Mouse (Mus musculus): ENCODE data around the gene Srrd. TPM values are rescaled to one million over a fixed set of nuclear protein-coding genes. Genes with fewer than 3 reads are reported as not detected.

Gene Srrd
- total RNA-seq, 2 experiments from 2014 or later: 3.2 to 3.3 TPM

DNA sequence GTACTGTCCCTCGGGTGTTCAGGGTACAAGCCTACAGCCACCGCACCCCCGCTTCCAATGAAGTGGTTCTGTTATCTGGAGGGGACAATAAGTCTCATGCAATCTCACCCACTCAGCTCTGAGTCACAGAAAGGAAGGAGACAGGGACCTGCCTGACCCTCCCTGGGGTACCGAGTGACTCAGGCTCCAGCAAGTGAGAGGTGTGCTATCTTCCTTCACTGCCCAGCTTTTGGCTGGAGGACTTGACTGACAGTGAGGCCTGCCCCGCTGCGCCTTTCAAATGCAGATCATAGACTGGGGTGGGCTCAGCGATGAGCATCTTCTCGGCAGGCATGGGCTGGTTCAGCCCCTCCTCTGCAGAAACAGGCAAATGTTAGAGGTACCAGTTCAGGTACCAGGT lies 47.7 kb downstream of the Srrd start:
- intact Hi-C loops (cut with DNase I; ENCODE audit: low total_unique reads): no loop called here
- DNase-seq: no peak

DNA sequence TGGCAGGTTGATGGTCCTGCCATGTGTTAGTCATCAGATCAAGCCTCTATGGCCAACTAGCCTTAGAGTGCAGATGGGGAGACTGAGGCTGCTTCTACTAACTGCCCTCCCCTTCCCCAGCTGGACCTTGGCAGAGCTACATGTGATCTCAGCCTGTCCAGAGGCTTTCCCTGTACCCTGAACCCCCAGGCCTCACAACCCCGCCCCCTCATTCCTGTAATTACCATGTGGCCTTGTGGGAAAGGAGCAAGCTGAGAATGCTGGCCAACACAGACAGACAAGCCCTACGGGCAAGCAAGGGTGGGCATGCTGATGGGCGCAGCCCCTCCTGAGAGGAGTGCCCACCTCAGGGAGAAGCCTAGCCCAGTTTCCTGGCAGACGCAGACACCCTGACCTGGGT lies 48.1 kb downstream of the Srrd start:
- intact Hi-C loops (cut with DNase I; ENCODE audit: low total_unique reads): no loop called here
- no peak for DNase-seq

DNA sequence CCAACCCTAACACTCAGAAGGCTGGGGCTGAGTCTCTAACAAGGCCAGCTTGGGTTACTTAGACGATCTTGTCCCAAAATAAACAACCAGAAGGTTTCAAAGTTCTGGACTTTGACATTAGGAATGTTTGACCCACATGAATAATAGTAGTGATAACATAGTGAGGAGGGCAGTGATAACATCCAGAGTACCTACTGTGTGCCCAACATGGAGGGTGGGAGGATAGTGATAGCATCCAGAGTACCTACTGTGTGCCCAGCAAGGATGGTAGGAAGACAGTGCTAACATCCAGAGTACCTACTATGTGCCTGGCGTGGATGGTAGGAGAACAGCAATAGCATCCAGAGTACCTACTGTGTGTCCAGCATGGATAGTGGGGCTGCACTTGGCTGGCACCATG lies 49.0 kb downstream of the Srrd start:
- intact Hi-C loops (cut with DNase I; ENCODE audit: low total_unique reads): no loop called here
- DNase-seq: no peak

DNA sequence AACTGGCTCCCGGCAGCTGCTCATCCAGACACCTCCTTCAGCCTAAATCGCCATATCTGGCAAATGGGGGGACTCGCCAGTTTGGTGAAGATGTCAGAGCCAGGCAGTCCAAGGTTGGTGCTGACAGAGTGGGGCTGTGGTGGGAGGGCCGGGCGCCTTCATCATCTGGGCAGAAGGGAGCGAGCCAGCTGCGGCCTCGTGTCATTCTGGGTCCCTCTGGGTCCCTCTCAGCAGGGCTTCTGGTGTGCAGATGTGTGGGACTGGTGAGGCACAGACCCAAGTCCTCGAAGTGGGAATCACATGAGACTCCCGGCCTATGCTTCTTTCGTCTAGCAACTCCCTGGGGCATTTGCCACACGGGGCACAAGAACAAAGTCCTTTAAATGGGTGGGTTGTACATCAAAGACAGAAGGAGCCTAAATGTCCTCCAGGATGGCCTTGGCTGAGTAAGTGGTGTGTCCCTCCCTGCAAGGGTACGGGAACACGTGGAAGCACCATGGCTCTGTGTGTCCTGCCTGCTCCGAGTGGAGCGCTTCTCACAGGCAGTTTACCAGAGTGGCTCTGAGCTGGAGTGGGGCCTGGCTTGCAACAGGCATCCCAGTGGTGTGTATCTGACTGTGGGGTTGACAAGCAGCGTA lies 50.4 kb downstream of the Srrd start:
- no peak for DNase-seq
- intact Hi-C loops (cut with DNase I; ENCODE audit: low total_unique reads): no loop called here

DNA sequence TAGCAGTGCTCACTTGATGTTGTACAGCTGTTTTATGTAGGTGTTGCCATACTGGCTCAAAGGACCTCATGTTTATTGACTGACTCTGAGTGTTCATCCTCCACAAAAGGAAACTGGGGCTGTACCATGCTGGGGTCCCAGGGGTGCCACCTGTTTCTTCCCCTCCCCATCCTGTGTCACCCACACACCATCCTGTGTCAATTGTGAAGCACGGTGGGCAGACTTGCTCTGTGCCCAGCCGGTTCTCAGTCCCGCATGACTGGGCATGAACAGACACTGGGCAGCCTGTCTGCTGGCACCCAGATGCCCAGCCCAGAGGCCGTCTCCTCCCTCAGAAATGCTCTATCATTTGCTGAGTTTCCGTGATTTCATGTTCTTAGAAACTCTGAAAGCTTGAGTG lies 51.0 kb downstream of the Srrd start:
- DNase-seq: no peak
- intact Hi-C loops (cut with DNase I; ENCODE audit: low total_unique reads): no loop called here

DNA sequence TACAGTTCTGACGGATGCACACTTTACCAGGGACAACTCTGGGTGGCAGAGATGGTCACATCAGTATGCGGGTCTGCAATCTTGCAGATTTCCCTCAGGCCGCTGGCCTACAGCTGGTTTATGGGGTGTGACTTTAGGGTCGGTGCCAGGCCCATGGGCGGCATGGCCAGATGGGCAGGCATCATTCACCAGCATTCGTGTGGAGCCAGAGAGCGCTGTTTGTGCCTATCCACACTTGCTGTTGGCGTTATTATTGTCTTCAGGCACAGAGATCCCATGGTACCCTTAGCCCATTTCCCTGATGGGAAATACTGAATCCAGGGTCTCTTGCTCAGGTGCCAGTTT lies 52.3 kb downstream of the Srrd start:
- intact Hi-C loops (cut with DNase I; ENCODE audit: low total_unique reads): no loop called here
- peak; percentile 61 for DNase-seq

DNA sequence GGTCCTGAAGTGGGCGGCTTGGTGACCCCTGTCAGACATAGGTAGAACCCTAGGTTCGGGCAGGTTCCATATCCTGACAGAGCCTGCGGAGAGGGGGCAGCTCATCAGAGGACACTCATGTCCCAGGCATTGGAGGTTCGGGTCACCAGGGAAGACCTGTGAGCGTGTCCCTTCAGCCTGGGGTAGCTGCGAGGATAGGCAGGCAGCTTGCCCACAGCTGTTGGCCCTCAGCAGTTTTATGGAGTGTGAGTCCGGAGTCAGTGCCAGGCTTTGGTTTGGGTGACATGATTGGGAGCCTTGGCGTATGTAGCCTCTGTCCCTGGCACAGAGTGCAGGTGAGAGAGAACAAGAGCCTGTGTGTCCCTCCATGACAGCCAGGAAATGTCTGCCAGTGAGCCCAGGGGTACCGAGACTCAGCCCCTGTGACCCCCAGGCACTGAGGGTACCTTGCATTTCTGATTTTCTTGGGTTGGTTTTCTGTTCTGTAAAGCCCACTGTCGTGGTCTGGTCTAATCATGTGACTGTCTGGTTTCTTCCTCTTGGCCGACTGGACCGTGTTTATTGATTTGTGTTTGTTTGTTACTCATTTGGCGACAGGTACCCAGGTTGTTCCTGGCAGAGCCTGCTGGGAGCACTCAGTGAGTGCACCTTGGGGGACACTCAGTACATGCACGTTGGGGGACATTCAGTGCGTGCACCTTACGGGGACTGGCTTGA lies 52.9 kb downstream of the Srrd start:
- DNase-seq: peak; percentile 78
- intact Hi-C loops (cut with DNase I; ENCODE audit: low total_unique reads): no loop called here

DNA sequence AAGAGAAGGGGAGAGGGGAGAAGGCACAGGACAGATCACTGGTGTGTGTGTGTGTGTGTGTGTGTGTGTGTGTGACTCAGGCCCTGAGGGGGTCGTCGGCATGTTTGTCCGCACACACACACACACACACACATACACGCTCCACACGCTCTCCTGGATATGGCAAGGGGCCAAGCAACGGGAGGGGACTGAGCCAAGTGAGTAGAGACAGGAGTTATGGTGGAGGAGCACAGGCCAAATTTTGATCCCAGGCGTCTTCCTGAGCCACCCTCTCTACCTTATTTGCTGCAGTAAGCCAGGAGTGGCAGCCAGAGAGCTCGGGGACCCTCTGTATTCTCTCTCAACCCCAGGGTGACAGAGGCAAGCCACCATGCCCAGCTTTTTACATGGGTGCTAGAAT lies 53.6 kb downstream of the Srrd start:
- intact Hi-C loops (cut with DNase I; ENCODE audit: low total_unique reads): no loop called here
- no peak for DNase-seq

DNA sequence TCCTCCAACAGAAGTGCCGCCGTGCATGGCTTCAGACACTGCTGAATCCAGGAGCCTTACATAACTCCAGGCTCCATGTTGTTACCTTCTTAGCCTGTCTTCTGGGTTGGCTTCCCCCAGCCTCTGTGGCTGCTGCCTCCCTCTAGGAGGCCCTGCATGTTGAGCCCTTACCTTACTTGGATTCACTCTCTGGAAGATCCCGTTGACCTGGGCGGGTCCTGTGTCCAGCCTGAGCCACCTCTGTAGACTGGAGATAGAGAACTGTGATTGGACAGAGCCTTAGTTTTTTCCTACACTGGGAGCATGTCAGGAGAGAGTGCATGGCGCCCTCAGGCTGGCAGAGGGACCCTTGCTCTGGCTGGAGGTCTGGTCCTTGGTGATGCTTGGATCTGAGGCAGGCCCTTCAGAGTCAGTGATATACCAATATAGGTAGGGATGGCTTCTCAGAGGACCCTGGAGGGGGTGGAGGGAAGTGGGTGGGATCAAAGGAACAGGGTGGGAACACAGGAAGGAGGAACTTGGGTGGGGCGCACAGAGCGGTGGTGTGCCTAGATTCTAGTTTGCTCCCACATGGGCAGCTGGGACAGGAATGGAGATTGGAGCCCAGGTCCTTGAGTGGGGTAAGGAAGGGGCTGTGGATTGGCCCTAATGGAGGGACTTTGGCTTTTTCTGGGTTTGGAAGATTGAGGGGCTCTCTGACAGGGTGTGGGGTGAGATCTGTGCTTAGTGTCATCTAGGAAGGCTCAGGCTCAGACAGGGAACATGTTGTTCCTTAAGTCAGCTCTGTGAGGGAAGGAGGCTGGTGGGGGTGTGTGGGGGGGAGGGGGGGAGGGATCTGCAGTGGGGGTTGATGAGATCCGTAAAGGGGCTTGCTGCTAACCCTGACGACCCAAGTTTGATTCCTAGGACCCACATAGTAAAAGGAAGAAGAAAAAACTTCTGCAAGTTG lies 54.4 kb downstream of the Srrd start:
- intact Hi-C loops (cut with DNase I; ENCODE audit: low total_unique reads): no loop called here
- no peak for DNase-seq

DNA sequence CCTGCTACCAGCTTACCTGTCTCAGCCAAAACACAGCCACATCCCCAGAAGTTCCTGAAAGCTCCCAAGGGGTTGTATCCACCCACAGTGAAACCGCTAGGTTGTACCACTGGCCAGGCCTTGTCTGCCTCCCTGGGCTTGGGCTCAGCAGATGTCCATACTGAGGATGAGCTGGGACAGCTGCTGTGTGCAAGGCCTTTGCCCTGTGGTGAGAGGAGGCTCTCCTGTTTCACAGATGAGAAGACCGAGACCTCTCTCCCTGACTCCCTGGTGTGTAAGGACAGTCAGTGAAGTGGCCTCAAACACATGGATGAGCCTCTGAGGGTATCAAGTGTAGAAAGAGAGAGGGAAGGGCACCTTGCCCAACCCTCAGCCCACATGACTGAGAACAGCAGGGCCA lies 55.2 kb downstream of the Srrd start:
- intact Hi-C loops (cut with DNase I; ENCODE audit: low total_unique reads): no loop called here
- no peak for DNase-seq

Other genes with a start within 250 kb of the Srrd start
- gene Cryba4, start 90.5 kb downstream of the Srrd start, total RNA-seq (2021): under 1 TPM; 0.42 to 0.68 TPM
- gene Crybb1, start 87.2 kb downstream of the Srrd start, total RNA-seq (2021): 1 to 10 TPM; 1.9 to 2.0 TPM
- 10 to 100 TPM; 17.4 to 23.4 TPM for gene Tpst2, start 66.3 kb downstream of the Srrd start, total RNA-seq (2021)
- gene Tfip11, start 16.7 kb downstream of the Srrd start, total RNA-seq (2021): 10 to 100 TPM; 12.0 to 13.2 TPM
- gene Hps4, start within 50 bp of the Srrd start, total RNA-seq (2021): 1 to 10 TPM; 4.8 to 6.9 TPM
- not detected for gene Gm6583, start 13.0 kb upstream of the Srrd start, total RNA-seq (2021)
- 1 to 10 TPM in 1 of 2 experiments, under 1 TPM in 1; 0.33 to 1.0 TPM for gene Asphd2, start 51.8 kb upstream of the Srrd start, total RNA-seq (2021)
- gene Gm6588, start 106.4 kb upstream of the Srrd start, total RNA-seq (2021): not detected
- under 1 TPM; 0.16 to 0.24 TPM for gene Sez6l, start 234.1 kb upstream of the Srrd start, total RNA-seq (2021)